Mouse (Mus musculus): Measurements from ENCODE around the gene Ccdc51.

Ccdc51 gene

GRCm38 (mm10) chr9:109057543-109057942, 24.8 kb upstream of the Ccdc51 start:
- DNase-seq: no peak

- DNase-seq: no peak
These were observed 24.1 kb upstream of the Ccdc51 start for GRCm38 (mm10) chr9:109058006-109058765.

GRCm38 (mm10) chr9:109059136-109059903, 23.0 kb upstream of the Ccdc51 start, which contains the start of gene Trex1:
TSS of gene Trex1 (minus strand) at chr9:109059734.
- peak; percentile 91 for DNase-seq

- no peak for DNase-seq
These were observed 22.0 kb upstream of the Ccdc51 start for GRCm38 (mm10) chr9:109060184-109060897.

GRCm38 (mm10) chr9:109060898-109061295, 21.4 kb upstream of the Ccdc51 start:
- DNase-seq: no peak

- DNase-seq: no peak
These were observed 14.1 kb upstream of the Ccdc51 start for GRCm38 (mm10) chr9:109068095-109068735.

GRCm38 (mm10) chr9:109073661-109074573, 8.4 kb upstream of the Ccdc51 start, which contains the start of gene Atrip:
TSS of gene Atrip (minus strand) at chr9:109074124.
- DNase-seq: peak; percentile 92

GRCm38 (mm10) chr9:109080516-109080915, 1.8 kb upstream of the Ccdc51 start:
- no peak for DNase-seq

- DNase-seq: no peak
These were observed 557 bp upstream of the Ccdc51 start for GRCm38 (mm10) chr9:109081749-109082123.

- DNase-seq: peak; percentile 47
These were observed 2.6 kb downstream of the Ccdc51 start for GRCm38 (mm10) chr9:109084922-109085321.

GRCm38 (mm10) chr9:109087987-109088386, 5.7 kb downstream of the Ccdc51 start:
- no peak for DNase-seq

- no peak for DNase-seq
These were observed 8.2 kb downstream of the Ccdc51 start for GRCm38 (mm10) chr9:109090446-109090845.

- DNase-seq: no peak
These were observed 9.5 kb downstream of the Ccdc51 start for GRCm38 (mm10) chr9:109091802-109092201.

- DNase-seq: peak; percentile 36
These were observed 10.5 kb downstream of the Ccdc51 start for GRCm38 (mm10) chr9:109092799-109093198.

GRCm38 (mm10) chr9:109093786-109094552, 11.7 kb downstream of the Ccdc51 start:
- DNase-seq: no peak

GRCm38 (mm10) chr9:109094553-109095136, 12.4 kb downstream of the Ccdc51 start:
- DNase-seq: peak; percentile 64

GRCm38 (mm10) chr9:109095137-109095982, 13.1 kb downstream of the Ccdc51 start, which contains the start of gene Plxnb1:
TSS of gene Plxnb1 (plus strand) at chr9:109095389.
- peak; percentile 75 for DNase-seq

- DNase-seq: no peak
These were observed 14.0 kb downstream of the Ccdc51 start for GRCm38 (mm10) chr9:109096251-109096661.

GRCm38 (mm10) chr9:109096856-109097255, 14.6 kb downstream of the Ccdc51 start:
- no peak for DNase-seq
